Mouse (Mus musculus) mesoderm, embryonic 11.5 days (tissue): Measurements from ENCODE around the gene Vps50.
"Not testable (repeated sequence)": the region's sequence is repeated elsewhere in the genome, so short reads cannot be mapped to it uniquely, and the experiment has no call there.

Source experiments
- DNase-seq: peaks from one replicate; pipeline ENCODE4 v3.0.0-alpha.2; 2012; ENCODE audit warnings: low read depth, low spot score

Gene Vps50

GRCm38 (mm10) chr6:3498162-3498848 lies at the start of gene Vps50, which contains the start of gene Hepacam2:
Gene Vps50 (plus strand): TSS chr6:3498382.
Gene Hepacam2 (minus strand): TSS chr6:3498298.
- peak; percentile 90 for DNase-seq

- no peak for DNase-seq
Measured at GRCm38 (mm10) chr6:3454421-3454820, 43.8 kb upstream of the Vps50 start.

- DNase-seq = no peak
Measured at GRCm38 (mm10) chr6:3455944-3456536, 42.1 kb upstream of the Vps50 start.

- DNase-seq = no peak
Measured at GRCm38 (mm10) chr6:3463026-3463425, 35.2 kb upstream of the Vps50 start.

GRCm38 (mm10) chr6:3463594-3463993 lies 34.6 kb upstream of the Vps50 start:
- no peak for DNase-seq

GRCm38 (mm10) chr6:3468627-3469026 lies 29.6 kb upstream of the Vps50 start:
- DNase-seq = no peak

GRCm38 (mm10) chr6:3470706-3471105 lies 27.5 kb upstream of the Vps50 start:
- no peak for DNase-seq

GRCm38 (mm10) chr6:3476299-3476698 lies 21.9 kb upstream of the Vps50 start:
- no peak for DNase-seq

- DNase-seq = no peak
Measured at GRCm38 (mm10) chr6:3479853-3480252, 18.3 kb upstream of the Vps50 start.

GRCm38 (mm10) chr6:3481705-3482104 lies 16.5 kb upstream of the Vps50 start:
- DNase-seq = no peak

GRCm38 (mm10) chr6:3485133-3485532 lies 13.0 kb upstream of the Vps50 start:
- DNase-seq = no peak

- DNase-seq = no peak
Measured at GRCm38 (mm10) chr6:3487355-3487754, 10.8 kb upstream of the Vps50 start.

- DNase-seq = no peak
Measured at GRCm38 (mm10) chr6:3494285-3494684, 3.9 kb upstream of the Vps50 start.

GRCm38 (mm10) chr6:3496210-3496609 lies 2.0 kb upstream of the Vps50 start:
- peak; percentile 68 for DNase-seq

GRCm38 (mm10) chr6:3500286-3500685 lies 2.1 kb downstream of the Vps50 start:
- DNase-seq = no peak

GRCm38 (mm10) chr6:3505289-3505688 lies 7.1 kb downstream of the Vps50 start:
- no peak for DNase-seq

- no peak for DNase-seq
Measured at GRCm38 (mm10) chr6:3507078-3507477, 8.9 kb downstream of the Vps50 start.

- not testable (repeated sequence) for DNase-seq
Measured at GRCm38 (mm10) chr6:3508151-3508550, 10.0 kb downstream of the Vps50 start.

- peak; percentile 63 for DNase-seq
Measured at GRCm38 (mm10) chr6:3509782-3510181, 11.6 kb downstream of the Vps50 start.

GRCm38 (mm10) chr6:3511116-3511515 lies 12.9 kb downstream of the Vps50 start:
- no peak for DNase-seq

- peak; percentile 11 for DNase-seq
Measured at GRCm38 (mm10) chr6:3511612-3512011, 13.4 kb downstream of the Vps50 start.

GRCm38 (mm10) chr6:3512611-3513010 lies 14.4 kb downstream of the Vps50 start:
- DNase-seq = peak; percentile 9

GRCm38 (mm10) chr6:3528198-3528597 lies 30.0 kb downstream of the Vps50 start:
- no peak for DNase-seq
